Mouse (Mus musculus) heart, adult 2 months (tissue): Measurements from ENCODE around the gene Plekhb1.

Experiments used
- CTCF ChIP-seq: fragments of 200-600 bp; IDR thresholded peaks from 2 replicates; pipeline ENCODE4 v1.8.1; 2022; ENCODE audit warnings: antibody characterized with exemption, mild to moderate bottlenecking, moderate library complexity
- EP300 ChIP-seq: fragments of 200-500 bp; IDR thresholded peaks from 2 replicates; pipeline ENCODE4 v1.6.1; 2011; ENCODE audit warnings: low read depth, low read length, control low read depth; ENCODE audit not compliant: insufficient read depth
- POLR2A ChIP-seq: fragments of 200-500 bp; IDR thresholded peaks from 2 replicates; pipeline ENCODE4 v1.6.1; 2011; ENCODE audit warnings: mild to moderate bottlenecking, low read depth, low read length, control low read depth; ENCODE audit not compliant: insufficient read depth

- TF ChIP-seq CTCF (no peak), POLR2A (no peak), EP300 (no peak)
These were observed 11.2 kb downstream of the Plekhb1 start for GRCm38 (mm10) chr7:100651011-100651410.
